Mouse (Mus musculus) MN1 (cell line): ENCODE data around the gene Pcbd1.

Experiments used
- DNase-seq: peaks from one replicate; pipeline ENCODE4 v3.0.0-alpha.2; 2016; ENCODE audit warnings: low spot score

Gene Pcbd1

GRCm38 (mm10) chr10:61089170-61090142 lies at the start of gene Pcbd1:
Gene Pcbd1, plus strand, starts transcription at chr10:61089331.
- DNase-seq = peak; percentile 84

- no peak for DNase-seq
These were observed 49.5 kb upstream of the Pcbd1 start for GRCm38 (mm10) chr10:61039657-61040056.

DNA sequence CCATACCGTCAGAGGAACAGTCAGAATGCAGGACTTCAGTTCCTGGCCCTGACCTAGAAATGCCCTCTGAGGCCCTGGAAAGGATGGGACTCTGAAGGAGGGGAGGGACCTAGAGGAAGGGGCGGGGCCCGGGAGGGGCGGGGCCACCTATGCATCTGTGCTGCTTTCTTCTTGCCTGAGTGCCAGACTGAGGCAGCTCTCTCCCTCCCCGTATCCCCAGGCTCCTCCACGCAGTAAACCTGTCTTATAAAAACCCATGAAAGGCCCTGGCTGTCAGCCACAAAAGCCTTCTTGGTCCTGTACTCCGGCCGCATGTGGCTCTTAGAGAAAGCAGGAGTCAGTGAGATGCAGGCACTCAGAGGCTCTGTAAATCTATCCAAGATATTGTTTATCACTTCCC lies 44.0 kb upstream of the Pcbd1 start:
- peak; percentile 24 for DNase-seq

GRCm38 (mm10) chr10:61051993-61052613 lies 37.0 kb upstream of the Pcbd1 start:
- peak; percentile 88 for DNase-seq

GRCm38 (mm10) chr10:61056661-61057060 lies 32.5 kb upstream of the Pcbd1 start:
- DNase-seq = no peak

- no peak for DNase-seq
These were observed 30.0 kb upstream of the Pcbd1 start for GRCm38 (mm10) chr10:61059101-61059500.

DNA sequence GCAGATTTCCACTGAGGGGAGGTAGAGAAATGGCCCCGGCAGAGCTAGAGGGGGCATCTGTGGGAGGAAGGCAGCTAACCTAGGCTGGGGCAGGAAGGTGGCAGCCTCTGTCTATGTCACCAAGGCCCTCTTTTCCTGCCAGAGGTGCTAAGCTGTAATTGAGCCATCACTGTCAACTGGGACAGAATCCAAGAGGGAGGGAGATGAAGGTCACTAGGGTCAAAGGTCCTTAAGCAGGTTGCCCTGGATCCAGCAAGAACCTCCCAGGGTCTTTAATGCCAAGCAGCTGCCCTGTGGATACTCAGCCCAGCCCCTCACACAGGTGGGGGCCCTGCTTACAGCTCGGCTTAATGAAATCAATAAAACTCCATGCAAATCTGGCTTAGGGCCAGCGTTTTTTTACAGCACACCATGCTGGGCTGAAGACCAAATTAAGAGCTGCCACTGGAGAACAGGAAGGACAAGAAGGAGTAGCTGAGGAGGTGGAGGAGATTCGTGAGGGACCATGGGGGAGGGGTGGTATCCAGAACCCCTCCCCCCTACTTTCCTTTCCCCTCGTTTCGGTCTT lies 29.5 kb upstream of the Pcbd1 start:
- DNase-seq = peak; percentile 69

DNA sequence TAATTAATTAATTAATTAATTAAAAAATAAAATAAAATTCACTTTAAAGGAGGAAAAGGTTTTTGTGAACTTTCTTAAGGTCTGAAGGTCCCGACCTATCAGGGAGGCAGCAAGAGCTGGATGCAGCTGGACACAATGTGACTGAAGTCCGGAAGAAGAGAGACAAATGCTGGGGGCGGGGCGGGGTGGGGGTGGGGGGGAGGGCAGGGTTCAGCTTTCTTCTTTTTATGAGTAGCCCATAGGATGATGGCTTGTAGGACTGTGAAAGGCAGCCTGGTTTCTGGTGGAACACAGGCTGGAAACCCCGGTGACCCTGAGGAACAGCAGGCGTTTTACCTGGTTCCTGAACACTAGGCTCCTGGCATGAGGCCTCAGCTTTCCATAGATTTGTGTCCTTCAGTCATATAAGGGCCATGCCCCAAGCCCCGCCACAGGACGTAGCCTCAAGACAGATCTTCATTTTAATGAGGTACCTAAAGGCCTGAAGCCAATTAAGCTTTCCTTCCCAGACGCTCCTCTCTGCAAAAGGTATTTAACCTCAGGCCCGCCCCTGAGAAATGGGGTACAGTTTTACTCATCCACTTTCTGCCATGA lies 25.8 kb upstream of the Pcbd1 start:
- no peak for DNase-seq

DNA sequence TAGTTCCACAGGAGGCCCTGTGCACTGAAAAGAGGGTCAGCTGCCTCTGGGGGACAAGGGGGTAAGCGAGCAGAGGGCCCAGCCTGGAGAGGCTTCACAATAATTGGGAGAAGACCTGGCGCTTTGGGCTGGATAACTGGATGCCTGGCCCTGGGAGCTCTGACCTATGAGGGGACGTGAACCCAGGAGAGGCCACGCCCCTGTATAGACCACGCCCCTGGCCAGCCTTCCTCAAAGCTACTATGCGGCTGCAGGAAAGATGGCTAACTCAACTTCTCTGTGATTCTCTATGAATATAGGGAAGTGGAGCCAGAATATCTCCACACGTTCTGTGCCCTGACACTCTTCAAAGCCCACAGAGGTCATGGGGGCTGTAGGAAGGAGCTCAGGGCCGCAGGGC lies 24.5 kb upstream of the Pcbd1 start:
- peak; percentile 90 for DNase-seq

DNA sequence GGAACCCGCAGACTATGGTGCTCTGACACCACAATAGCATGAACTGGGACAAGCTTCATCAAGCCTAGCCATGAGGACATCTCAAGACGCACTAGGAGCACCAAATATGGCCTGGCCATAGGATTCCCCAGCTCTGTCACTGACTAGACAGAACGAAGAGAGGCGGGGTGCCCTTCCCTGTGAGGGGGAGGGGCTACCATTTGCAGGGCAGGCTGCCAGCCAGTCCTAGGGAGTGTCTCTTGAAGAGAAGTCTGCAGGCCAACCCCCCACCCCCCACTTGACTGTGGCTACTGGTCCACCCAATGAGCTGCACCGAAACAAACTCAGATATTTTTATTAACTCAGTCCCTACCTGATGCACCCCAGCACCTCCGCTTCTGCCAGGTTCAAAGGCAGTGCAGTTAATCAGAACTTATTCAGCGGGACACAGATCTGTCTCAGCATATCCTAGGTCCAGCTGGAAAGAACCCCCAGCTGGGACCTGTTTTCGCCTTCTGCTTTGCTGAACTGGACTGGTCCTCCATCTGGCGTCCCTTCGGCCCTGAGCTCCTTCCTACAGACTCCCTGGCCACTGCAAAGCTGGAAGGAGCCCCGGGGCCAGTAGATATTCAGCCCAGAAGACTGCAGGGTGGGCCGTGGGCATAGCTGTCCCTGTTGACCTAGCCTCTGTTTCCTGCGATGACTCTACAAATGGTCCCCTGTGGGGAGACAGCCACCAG lies 23.7 kb upstream of the Pcbd1 start:
- peak; percentile 95 for DNase-seq

GRCm38 (mm10) chr10:61068436-61069192 lies 20.5 kb upstream of the Pcbd1 start:
- peak; percentile 96 for DNase-seq

DNA sequence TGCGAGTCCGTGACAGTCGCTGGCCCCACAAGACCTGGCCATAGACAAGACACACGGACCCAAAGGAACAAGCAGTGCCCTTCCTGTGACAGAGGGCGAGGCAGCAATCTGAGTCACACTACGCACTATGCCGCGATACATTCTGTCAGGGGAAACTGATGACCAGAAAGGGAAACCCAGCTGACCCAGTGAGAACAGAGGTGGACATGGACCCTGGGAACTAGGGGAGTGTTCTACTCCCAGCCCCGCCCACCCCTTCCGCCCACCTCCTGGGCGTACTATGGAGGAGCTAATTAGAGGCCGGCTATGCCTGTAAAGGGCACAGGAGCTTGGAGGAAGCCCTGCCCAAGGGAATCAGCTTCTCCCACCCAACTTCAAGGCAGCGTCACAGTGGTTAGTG lies 19.9 kb upstream of the Pcbd1 start:
- DNase-seq = peak; percentile 72

- DNase-seq = peak; percentile 72
These were observed 16.8 kb upstream of the Pcbd1 start for GRCm38 (mm10) chr10:61072324-61072723.

DNA sequence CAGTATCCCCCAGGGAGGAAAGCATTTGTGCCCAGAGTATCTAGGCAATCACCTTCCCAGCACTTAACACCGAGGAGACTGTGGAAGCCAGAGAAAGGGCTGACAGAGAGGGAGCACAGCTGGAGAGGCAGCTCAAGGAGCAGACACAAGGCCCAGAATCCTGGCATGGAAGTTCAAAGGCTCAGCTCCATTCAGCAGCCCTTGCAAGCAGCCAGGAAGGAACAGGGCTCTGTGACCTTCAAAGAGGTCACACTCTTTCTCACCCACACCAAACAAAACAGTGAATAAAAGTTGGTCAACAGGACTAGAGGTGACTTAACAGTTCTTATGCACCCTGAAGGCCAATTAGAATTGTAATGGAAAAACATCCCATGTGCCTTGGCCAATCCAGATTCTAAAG lies 14.5 kb upstream of the Pcbd1 start:
- DNase-seq = no peak

DNA sequence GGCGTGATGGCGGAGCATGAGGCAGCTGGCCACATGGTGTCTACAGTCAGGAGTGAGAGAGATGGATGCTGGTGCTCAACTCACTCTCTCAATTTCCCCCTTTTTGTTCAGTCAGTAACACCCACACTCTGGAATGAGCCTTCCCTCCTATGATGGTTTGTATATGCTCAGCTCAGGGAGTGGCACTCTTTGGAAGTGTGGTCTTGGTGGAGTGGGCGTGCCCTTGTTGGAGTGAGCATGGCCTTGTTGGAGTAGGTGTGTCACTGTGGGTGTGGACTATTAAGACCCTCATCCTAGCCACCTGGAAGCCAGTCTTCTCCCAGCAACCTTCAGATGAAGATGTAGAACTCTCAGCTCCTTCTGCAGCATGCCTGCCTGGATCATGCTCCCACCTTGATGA lies 13.5 kb upstream of the Pcbd1 start:
- no peak for DNase-seq

- peak; percentile 99 for DNase-seq
These were observed 8.8 kb upstream of the Pcbd1 start for GRCm38 (mm10) chr10:61080227-61080930.

GRCm38 (mm10) chr10:61080931-61081255 lies 8.2 kb upstream of the Pcbd1 start:
- peak; percentile 69 for DNase-seq

DNA sequence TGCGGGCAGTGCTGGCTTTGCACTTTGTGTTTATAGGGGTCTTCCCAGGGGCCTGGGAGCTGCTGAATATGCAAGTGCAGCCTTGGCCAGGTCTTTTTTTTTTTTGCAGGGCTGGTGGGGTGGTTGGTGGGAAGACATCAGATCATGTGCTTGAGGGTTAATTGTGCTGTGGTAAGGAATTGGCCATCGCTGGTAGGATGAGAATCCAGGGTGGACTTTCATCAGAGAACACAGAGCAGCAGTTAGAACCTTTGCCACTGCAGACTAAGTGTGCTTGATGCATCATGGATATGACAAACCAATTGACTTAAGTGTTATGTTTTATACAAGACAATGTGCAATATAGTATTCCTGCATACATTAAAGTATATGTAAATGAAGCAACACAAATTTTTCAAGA lies 3.8 kb upstream of the Pcbd1 start:
- DNase-seq = no peak

DNA sequence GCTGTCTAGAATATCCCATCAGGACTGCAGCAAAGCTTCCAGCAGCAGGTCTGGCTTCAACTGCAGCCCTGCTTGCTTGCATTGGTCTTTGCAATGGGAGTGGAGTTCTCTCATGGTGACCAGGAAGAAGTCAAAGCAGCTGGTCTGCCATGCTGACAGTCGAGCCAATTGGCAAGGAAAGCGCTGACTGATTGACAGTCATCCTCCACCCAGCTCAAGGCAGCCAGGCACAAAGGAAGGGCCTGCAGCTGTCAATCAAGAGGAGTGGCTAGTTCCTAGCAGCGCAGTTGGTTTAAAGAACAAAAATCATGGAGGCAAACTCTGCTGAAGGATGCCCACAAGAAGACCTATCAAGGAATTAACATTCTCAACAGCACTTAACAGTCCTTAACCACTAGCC lies 2.6 kb upstream of the Pcbd1 start:
- no peak for DNase-seq

DNA sequence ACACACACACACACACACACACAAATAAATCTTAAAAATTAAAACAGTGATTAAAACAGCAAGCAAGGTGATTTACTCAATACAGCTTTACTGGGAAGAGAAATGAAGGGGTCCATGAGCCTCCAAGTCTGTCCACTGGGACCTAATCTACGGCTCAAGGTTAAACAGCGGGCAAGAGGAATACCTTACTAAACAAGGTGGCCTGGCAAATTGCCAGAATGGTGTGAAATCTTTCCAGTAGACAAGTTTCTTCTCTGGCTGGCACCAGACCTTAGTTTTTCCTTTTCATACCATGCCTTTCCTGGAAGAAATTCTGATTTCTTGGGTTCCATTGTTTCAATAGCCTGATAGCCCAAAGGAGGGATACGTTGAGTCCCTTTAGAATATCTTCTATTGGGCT lies 663 bp upstream of the Pcbd1 start:
- DNase-seq = no peak

DNA sequence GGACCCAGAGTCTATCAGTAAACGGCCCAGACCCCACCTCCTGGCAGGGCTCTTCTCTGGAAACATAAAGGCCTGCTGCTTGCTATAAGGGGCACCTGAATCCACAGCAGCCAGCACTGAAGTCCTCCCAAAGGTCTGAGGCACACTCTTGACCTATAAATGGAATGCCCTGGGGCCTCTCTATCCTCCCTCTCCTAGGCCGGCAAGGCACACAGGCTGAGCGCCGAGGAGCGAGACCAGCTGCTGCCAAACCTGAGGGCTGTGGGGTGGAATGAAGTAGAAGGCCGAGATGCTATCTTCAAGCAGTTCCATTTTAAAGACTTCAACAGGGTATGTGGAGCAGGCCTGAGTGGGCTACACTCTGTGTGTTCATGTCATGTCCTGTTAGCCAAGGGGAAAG lies 2.7 kb downstream of the Pcbd1 start:
- DNase-seq = no peak
